Mouse (Mus musculus) thymus, adult 18-20 months (tissue): Measurements from ENCODE around the gene Ank2.

Experiments
- DNase-seq, 2 experiments: peaks; one replicate each; pipeline ENCODE4 v3.0.0; 2022; ENCODE audit warnings: mixed read lengths in 2 of 2

Ank2 gene

GRCm38 (mm10) chr3:127498742-127499400, at the start of gene Ank2:
Gene Ank2, minus strand, starts transcription at chr3:127499350.
- DNase-seq = no peak

GRCm38 (mm10) chr3:127547882-127548281, 48.7 kb upstream of the Ank2 start:
- DNase-seq = no peak

- no peak for DNase-seq
These were observed 45.5 kb upstream of the Ank2 start for GRCm38 (mm10) chr3:127544610-127545121.

- no peak for DNase-seq
These were observed 44.8 kb upstream of the Ank2 start for GRCm38 (mm10) chr3:127543976-127544375.

GRCm38 (mm10) chr3:127539193-127539592, 40.0 kb upstream of the Ank2 start:
- DNase-seq = no peak

GRCm38 (mm10) chr3:127530293-127530692, 31.1 kb upstream of the Ank2 start:
- no peak for DNase-seq

GRCm38 (mm10) chr3:127529824-127530223, 30.7 kb upstream of the Ank2 start:
- no peak for DNase-seq

GRCm38 (mm10) chr3:127529210-127529609, 30.1 kb upstream of the Ank2 start:
- DNase-seq = no peak

- no peak for DNase-seq
These were observed 28.4 kb upstream of the Ank2 start for GRCm38 (mm10) chr3:127527465-127528034.

GRCm38 (mm10) chr3:127525188-127525819, 26.2 kb upstream of the Ank2 start:
- DNase-seq = no peak

- DNase-seq = no peak
These were observed 22.0 kb upstream of the Ank2 start for GRCm38 (mm10) chr3:127521156-127521555.

- DNase-seq = no peak
These were observed 21.1 kb upstream of the Ank2 start for GRCm38 (mm10) chr3:127520300-127520699.

GRCm38 (mm10) chr3:127515251-127515650, 16.1 kb upstream of the Ank2 start:
- DNase-seq = no peak

- no peak for DNase-seq
These were observed 14.5 kb upstream of the Ank2 start for GRCm38 (mm10) chr3:127513699-127514098.

- DNase-seq = no peak
These were observed 13.7 kb upstream of the Ank2 start for GRCm38 (mm10) chr3:127512794-127513335.

- no peak for DNase-seq
These were observed 12.9 kb upstream of the Ank2 start for GRCm38 (mm10) chr3:127511786-127512746.

GRCm38 (mm10) chr3:127507878-127508783, 9.0 kb upstream of the Ank2 start:
- DNase-seq = no peak

- no peak for DNase-seq
These were observed 881 bp downstream of the Ank2 start for GRCm38 (mm10) chr3:127498197-127498741.

GRCm38 (mm10) chr3:127492663-127493062, 6.5 kb downstream of the Ank2 start:
- DNase-seq = no peak

- DNase-seq = no peak
These were observed 11.8 kb downstream of the Ank2 start for GRCm38 (mm10) chr3:127487302-127487701.

- no peak for DNase-seq
These were observed 14.0 kb downstream of the Ank2 start for GRCm38 (mm10) chr3:127485174-127485573.
